ENCODE assay signal across 8 mouse cellular contexts in the genomic region with DNA sequence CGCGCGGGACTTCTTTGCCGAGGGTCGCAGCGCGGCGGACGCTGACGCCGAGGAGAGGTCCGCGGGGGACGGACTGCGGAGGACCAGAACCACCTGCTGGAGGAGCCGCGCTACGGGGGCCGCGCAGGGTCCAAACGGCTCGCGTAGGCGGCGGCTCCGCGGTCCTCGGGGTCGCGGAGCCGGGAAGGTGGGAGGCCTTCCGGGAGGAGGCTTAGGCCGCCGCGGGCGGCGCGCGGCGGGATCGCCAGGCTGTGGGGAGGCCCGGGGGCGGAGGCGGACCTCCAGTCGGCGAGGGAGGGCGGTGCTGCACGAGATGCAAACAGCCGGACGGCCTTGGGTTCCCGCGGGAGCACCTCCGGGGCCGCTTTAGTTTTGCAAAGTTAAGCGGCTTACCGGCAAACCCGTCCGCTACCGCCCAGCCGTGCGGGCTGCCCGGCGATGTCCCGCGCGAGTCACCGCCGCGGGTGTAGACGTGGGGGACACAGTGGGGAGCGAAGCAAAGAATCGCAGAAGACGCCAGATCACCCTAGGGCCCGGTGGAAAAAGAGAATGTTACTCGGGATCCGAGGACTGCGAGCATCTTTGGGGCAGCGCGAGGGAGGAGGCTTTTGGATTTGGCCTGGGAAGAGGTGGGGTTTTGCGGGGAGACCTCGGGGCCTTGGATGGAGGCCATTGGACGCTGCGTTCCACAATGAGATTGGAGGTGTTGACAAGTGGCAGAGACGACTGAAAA. TPM values are rescaled to one million over a fixed set of nuclear protein-coding genes. Genes with fewer than 3 reads are reported as not detected.
DNase-seq lines count a peak whose midpoint lies in the region; ATAC-seq and TF ChIP-seq lines count a peak whose summit lies in the region.

No protein-coding gene starts in this region.

- H3K36me3 ChIP-seq in neural tube, embryonic 11.5 days (ENCODE audit: control insufficient read depth, insufficient read depth, low read length): no peaks in the 10 kb centered on the region
- H3K36me3 ChIP-seq in kidney, adult 2 months (ENCODE audit: control insufficient read depth, insufficient read depth, low read length): no peaks in the 10 kb centered on the region
- H3K36me3 ChIP-seq in limb, embryonic 15.5 days: no peaks in the 10 kb centered on the region
- H3K36me3 ChIP-seq in midbrain, postnatal 0 days (ENCODE audit: insufficient read depth, low read length): no peaks in the 10 kb centered on the region
- no peaks in the 10 kb centered on the region for H3K36me3 ChIP-seq in stomach, embryonic 14.5 days (ENCODE audit: control insufficient read depth, insufficient read depth, low read length)

- peak; percentile 88 for DNase-seq in neural tube, embryonic 11.5 days (ENCODE audit: low spot score)
- no peak for DNase-seq in neural tube, embryonic 10.5 days (ENCODE audit: extremely low spot score, low spot score)
- peak; percentile 82 for DNase-seq in embryo, embryonic 9.5 days (ENCODE audit: extremely low spot score)
- DNase-seq in heart, adult 11 months: peak; percentile 98
- DNase-seq in kidney, adult 2 months: peak; percentile 80
- peak; percentile 78 for DNase-seq in midbrain, postnatal 0 days (ENCODE audit: low spot score)

- TF ChIP-seq CTCF in kidney, adult 2 months (conservative IDR thresholded peaks at IDR 0.05; ENCODE audit: insufficient read depth, insufficient read length, low read depth, low read length): no peak
- no peak for TF ChIP-seq CTCF in midbrain, postnatal 0 days (IDR thresholded peaks at IDR 0.05)

- H3K9me3 ChIP-seq in neural tube, embryonic 11.5 days (ENCODE audit: control insufficient read depth, low read length): no peaks in the 10 kb centered on the region
- H3K9me3 ChIP-seq in limb, embryonic 15.5 days: no peaks in the 10 kb centered on the region
- no peaks in the 10 kb centered on the region for H3K9me3 ChIP-seq in midbrain, postnatal 0 days (ENCODE audit: low read length)
- no peaks in the 10 kb centered on the region for H3K9me3 ChIP-seq in stomach, embryonic 14.5 days (ENCODE audit: control insufficient read depth, low read depth, low read length)

- TF ChIP-seq POLR2A in kidney, adult 2 months (IDR thresholded peaks at IDR 0.05; ENCODE audit: low read depth, low read length): no peak

- peak overlapping the region; percentile 74 for H3K4me2 ChIP-seq in neural tube, embryonic 11.5 days (ENCODE audit: low read depth)
- H3K4me2 ChIP-seq in limb, embryonic 15.5 days: peak overlapping the region; percentile 79
- H3K4me2 ChIP-seq in midbrain, postnatal 0 days (ENCODE audit: low read depth, low read length, poor library complexity, severe bottlenecking): peak overlapping the region; percentile 83
- H3K4me2 ChIP-seq in stomach, embryonic 14.5 days (replicated peaks; ENCODE audit: low read depth, low read length): peak overlapping the region; percentile 87

- H3K4me3 ChIP-seq in neural tube, embryonic 11.5 days (ENCODE audit: low read depth, low read length): peak overlapping the region; percentile 88
- peak overlapping the region; percentile 100 for H3K4me3 ChIP-seq in kidney, adult 2 months (ENCODE audit: insufficient read depth, low read depth, low read length)
- H3K4me3 ChIP-seq in limb, embryonic 15.5 days: peak overlapping the region; percentile 88
- peak overlapping the region; percentile 73 for H3K4me3 ChIP-seq in midbrain, postnatal 0 days (ENCODE audit: low read depth, low read length)
- peak overlapping the region; percentile 71 for H3K4me3 ChIP-seq in stomach, embryonic 14.5 days (ENCODE audit: low read depth, low read length)

- peaks cover 4% of the 10 kb centered on the region; the same call in 1 of the 2 replicates for H3K4me1 ChIP-seq in neural tube, embryonic 11.5 days (ENCODE audit: control insufficient read depth, insufficient read depth, low read length)
- H3K4me1 ChIP-seq in kidney, adult 2 months (ENCODE audit: control insufficient read depth, insufficient read depth, low read length): peaks cover 5% of the 10 kb centered on the region; the same call in 1 of the 2 replicates
- H3K4me1 ChIP-seq in limb, embryonic 15.5 days: peaks cover 12% of the 10 kb centered on the region
- H3K4me1 ChIP-seq in midbrain, postnatal 0 days (ENCODE audit: insufficient read depth, low read length): no peaks in the 10 kb centered on the region
- H3K4me1 ChIP-seq in stomach, embryonic 14.5 days (ENCODE audit: control insufficient read depth, insufficient read depth, low read length): peaks cover 8% of the 10 kb centered on the region; the same call in 1 of the 2 replicates

- WGBS in neural tube, embryonic 11.5 days: under 1% methylated on average over 77 of the region's 84 CpGs
- WGBS in kidney, adult 2 months: under 1% methylated on average over 84 of the region's 84 CpGs
- WGBS in limb, embryonic 15.5 days: under 1% methylated on average over 84 of the region's 84 CpGs
- WGBS in midbrain, postnatal 0 days: under 1% methylated on average over 70 of the region's 84 CpGs
- under 1% methylated on average over 62 of the region's 84 CpGs for WGBS in stomach, embryonic 14.5 days

- peak overlapping the region; percentile 88 for H3K9ac ChIP-seq in neural tube, embryonic 11.5 days (ENCODE audit: low read length)
- H3K9ac ChIP-seq in limb, embryonic 15.5 days: peak overlapping the region; percentile 75
- H3K9ac ChIP-seq in midbrain, postnatal 0 days (replicated peaks; ENCODE audit: low read length, poor library complexity, severe bottlenecking): peak overlapping the region; percentile 79
- H3K9ac ChIP-seq in stomach, embryonic 14.5 days (replicated peaks; ENCODE audit: low read depth, low read length): peak overlapping the region; percentile 80

- H3K27me3 ChIP-seq in neural tube, embryonic 11.5 days (ENCODE audit: control insufficient read depth, insufficient read depth, low read length): no peaks in the 10 kb centered on the region
- H3K27me3 ChIP-seq in kidney, adult 2 months (replicated peaks; ENCODE audit: control insufficient read depth, insufficient read depth, low read length): no peaks in the 10 kb centered on the region
- H3K27me3 ChIP-seq in limb, embryonic 15.5 days: no peaks in the 10 kb centered on the region
- no peaks in the 10 kb centered on the region for H3K27me3 ChIP-seq in midbrain, postnatal 0 days (ENCODE audit: insufficient read depth, low read length)
- no peaks in the 10 kb centered on the region for H3K27me3 ChIP-seq in stomach, embryonic 14.5 days (ENCODE audit: control insufficient read depth, insufficient read depth, low read length)

- peak; percentile 70 for ATAC-seq in neural tube, embryonic 11.5 days (ENCODE audit: insufficient read depth, low FRiP score, low TSS enrichment)
- ATAC-seq in limb, embryonic 15.5 days (ENCODE audit: insufficient number of reproducible peaks, low FRiP score, low TSS enrichment, low read depth): peak; percentile 82
- ATAC-seq in midbrain, postnatal 0 days (ENCODE audit: low FRiP score): peak; percentile 85
- peak; percentile 79 for ATAC-seq in stomach, embryonic 14.5 days (ENCODE audit: insufficient number of reproducible peaks, insufficient read depth, low FRiP score, low read depth)

- peak overlapping the region; percentile 82 for H3K27ac ChIP-seq in neural tube, embryonic 11.5 days (ENCODE audit: low read depth, low read length)
- H3K27ac ChIP-seq in kidney, adult 2 months (ENCODE audit: insufficient read depth, low read depth, low read length): peak overlapping the region; percentile 51; the same call in 1 of the 2 replicates
- peak overlapping the region; percentile 85 for H3K27ac ChIP-seq in limb, embryonic 15.5 days
- H3K27ac ChIP-seq in midbrain, postnatal 0 days (ENCODE audit: low read depth, low read length): peak overlapping the region; percentile 76
- H3K27ac ChIP-seq in stomach, embryonic 14.5 days (ENCODE audit: low read length): peak overlapping the region; percentile 75

RNA-seq across cellular contexts. Expression of a gene that starts 1.1 kb away (rescaled TPM):
- polyA plus RNA-seq in neural tube, embryonic 11.5 days (2014; fragmentation: Nextera tagmentation; extraction: Ambion mirVana): 40.4 and 44.9 TPM in 2 replicates
- polyA plus RNA-seq in kidney, adult 2 months (2012; rRNA removed): 11.0 and 11.9 TPM in 2 replicates
- 23.8 and 26.4 TPM in 2 replicates for polyA plus RNA-seq in limb, embryonic 15.5 days (2015; fragmentation: Nextera tagmentation; extraction: Ambion mirVana)
- 18.1 and 35.4 TPM in 2 replicates for total RNA-seq in midbrain, postnatal 0 days (2014; rRNA removed)
- 32.6 and 40.2 TPM in 2 replicates for polyA plus RNA-seq in midbrain, postnatal 0 days (2015; fragmentation: Nextera tagmentation; extraction: Ambion mirVana)
- 24.1 and 26.0 TPM in 2 replicates for polyA plus RNA-seq in stomach, embryonic 14.5 days (2014; fragmentation: Nextera tagmentation; extraction: Ambion mirVana)

RNA-seq across cellular contexts. Expression of a gene that starts 59.0 kb away (rescaled TPM):
- 160 and 170 TPM in 2 replicates for polyA plus RNA-seq in neural tube, embryonic 11.5 days (2014; fragmentation: Nextera tagmentation; extraction: Ambion mirVana)
- 111 and 134 TPM in 2 replicates for polyA plus RNA-seq in kidney, adult 2 months (2012; rRNA removed)
- 98.8 and 108 TPM in 2 replicates for polyA plus RNA-seq in limb, embryonic 15.5 days (2015; fragmentation: Nextera tagmentation; extraction: Ambion mirVana)
- total RNA-seq in midbrain, postnatal 0 days (2014; rRNA removed): 206 and 222 TPM in 2 replicates
- polyA plus RNA-seq in midbrain, postnatal 0 days (2015; fragmentation: Nextera tagmentation; extraction: Ambion mirVana): 102 and 109 TPM in 2 replicates
- polyA plus RNA-seq in stomach, embryonic 14.5 days (2014; fragmentation: Nextera tagmentation; extraction: Ambion mirVana): 76.2 and 78.4 TPM in 2 replicates
